Mouse (Mus musculus) stomach, embryonic 16.5 days (tissue): ENCODE data around the gene Mthfd2. TPM values are rescaled to one million over a fixed set of nuclear protein-coding genes. Genes with fewer than 3 reads are reported as not detected.
A peak's percentile ranks its signal among the peaks of the same experiment; 100 is the strongest.

ENCODE experiments used
- ATAC-seq: fragments of 200-750 bp; cut with Nextera tagmentation; 2 replicates; pipeline ENCODE4 v1.8.0; 2017; ENCODE audit warnings: moderate number of reproducible peaks, moderate TSS enrichment; ENCODE audit not compliant: insufficient read depth, low FRiP score
- H3K27ac ChIP-seq: fragments of 300-500 bp; sonication (generic); 2 replicates; pipeline ENCODE4 v1.5.1; 2014; ENCODE audit warnings: low read length
- H3K27me3 ChIP-seq: fragments of 300-500 bp; sonication (generic); 2 replicates; pipeline ENCODE4 v1.6.1; 2014; ENCODE audit warnings: low read length, control low read depth, mixed read lengths; ENCODE audit not compliant: control insufficient read depth, insufficient read depth
- H3K36me3 ChIP-seq: fragments of 300-500 bp; sonication (generic); 2 replicates; pipeline ENCODE4 v1.6.1; 2014; ENCODE audit warnings: low read length; ENCODE audit not compliant: control insufficient read depth, insufficient read depth
- H3K4me1 ChIP-seq: fragments of 300-500 bp; sonication (generic); 2 replicates; pipeline ENCODE4 v1.6.1; 2014; ENCODE audit warnings: low read length, control low read depth, mixed read lengths; ENCODE audit not compliant: control insufficient read depth, insufficient read depth
- H3K4me2 ChIP-seq: fragments of 300-500 bp; sonication (generic); 2 replicates; pipeline ENCODE4 v1.6.1; 2014; ENCODE audit warnings: low read depth, low read length, mixed read lengths
- H3K4me3 ChIP-seq: fragments of 300-500 bp; sonication (generic); replicated peaks from 2 replicates; pipeline ENCODE4 v1.5.1; 2014; ENCODE audit warnings: mild to moderate bottlenecking, low read length
- H3K9ac ChIP-seq: fragments of 300-500 bp; sonication (generic); 2 replicates; pipeline ENCODE4 v1.6.1; 2014; ENCODE audit warnings: low read length
- H3K9me3 ChIP-seq: fragments of 300-500 bp; sonication (generic); replicated peaks from 2 replicates; pipeline ENCODE4 v1.6.1; 2016; ENCODE audit warnings: low read length, control low read depth; ENCODE audit not compliant: control insufficient read depth
- WGBS: fragments of 180-500 bp; shearing (Covaris S2); extraction: QIAGEN DNeasy Blood & Tissue Kit; methylation state at CpG from one replicate; pipeline ENCODE4 v1.1.7; 2014; 5-methylcytosine and 5-hydroxymethylcytosine counted together
- polyA plus RNA-seq: library from polyadenylated mRNA; unstranded; fragments of >200 nt; fragmentation: Nextera tagmentation; extraction: Ambion mirVana; gene quantifications from 2 replicates; pipeline ENCODE4 v1.2.1, GENCODE M21; 2015

The Mthfd2 gene
- polyA plus RNA-seq, 1 experiment from 2014 or later: 35.2 TPM

- Histone ChIP-seq H3K9me3 (no peaks in the 10 kb centered on the region), H3K9ac (no peak overlapping the region), H3K27ac (peak overlapping the region; percentile 31), H3K4me1 (no peaks in the 10 kb centered on the region), H3K36me3 (no peaks in the 10 kb centered on the region), H3K27me3 (no peaks in the 10 kb centered on the region), H3K4me2 (no peak overlapping the region), H3K4me3 (no peak overlapping the region)
- ATAC-seq: peak; percentile 81
- 73% methylated on average over 7 of the region's 7 CpGs for WGBS
Measured at GRCm38 (mm10) chr6:83300447-83301229, 25.1 kb downstream of the Mthfd2 start.

GRCm38 (mm10) chr6:83280256-83280955 is 45.3 kb downstream of the Mthfd2 start:
- H3K9me3 ChIP-seq: 0 out of 2 replicates have a peak, but pooled peaks cover 6% of the 10 kb centered on the region
- 81% methylated on average over 8 of the region's 8 CpGs for WGBS
- H3K36me3 ChIP-seq: no peaks in the 10 kb centered on the region
- no peak overlapping the region for H3K4me3 ChIP-seq
- H3K4me1 ChIP-seq: no peaks in the 10 kb centered on the region
- no peak overlapping the region for H3K27ac ChIP-seq
- ATAC-seq: no peak
- no peak overlapping the region for H3K4me2 ChIP-seq
- H3K27me3 ChIP-seq: no peaks in the 10 kb centered on the region
- no peak overlapping the region for H3K9ac ChIP-seq

GRCm38 (mm10) chr6:83278881-83279280 is 46.8 kb downstream of the Mthfd2 start:
- no peak overlapping the region for H3K9ac ChIP-seq

GRCm38 (mm10) chr6:83277151-83277550 is 48.6 kb downstream of the Mthfd2 start:
- no peak overlapping the region for H3K4me3 ChIP-seq
- H3K9ac ChIP-seq: no peak overlapping the region
- H3K27me3 ChIP-seq: no peaks in the 10 kb centered on the region
- H3K9me3 ChIP-seq: 0 out of 2 replicates have a peak, but pooled peaks cover 6% of the 10 kb centered on the region
- no peaks in the 10 kb centered on the region for H3K4me1 ChIP-seq
- no peaks in the 10 kb centered on the region for H3K36me3 ChIP-seq
- 65% methylated on average over 13 of the region's 13 CpGs for WGBS
- no peak for ATAC-seq
- no peak overlapping the region for H3K27ac ChIP-seq
- no peak overlapping the region for H3K4me2 ChIP-seq

More at GRCm38 (mm10) chr6:83278881-83279280, 46.8 kb downstream of the Mthfd2 start:
- Histone ChIP-seq H3K27me3 (no peaks in the 10 kb centered on the region), H3K27ac (no peak overlapping the region), H3K36me3 (no peaks in the 10 kb centered on the region), H3K9me3 (0 out of 2 replicates have a peak, but pooled peaks cover 6% of the 10 kb centered on the region), H3K4me3 (no peak overlapping the region), H3K4me2 (no peak overlapping the region), H3K4me1 (no peaks in the 10 kb centered on the region)
- 23% methylated on average over 2 of the region's 2 CpGs for WGBS
- no peak for ATAC-seq

GRCm38 (mm10) chr6:83273733-83274132 is 52.0 kb downstream of the Mthfd2 start:
- no peak overlapping the region for H3K4me3 ChIP-seq
- no peak for ATAC-seq

GRCm38 (mm10) chr6:83268144-83269010 is 57.3 kb downstream of the Mthfd2 start:
- H3K27me3 ChIP-seq: no peaks in the 10 kb centered on the region
- H3K4me1 ChIP-seq: peaks cover 7% of the 10 kb centered on the region
- H3K4me2 ChIP-seq: peak overlapping the region; percentile 62
- 3% methylated on average over 28 of the region's 28 CpGs for WGBS
- peak; percentile 90 for ATAC-seq
- H3K9me3 ChIP-seq: no peaks in the 10 kb centered on the region
- H3K9ac ChIP-seq: peak overlapping the region; percentile 77
- peak overlapping the region; percentile 59 for H3K4me3 ChIP-seq
- H3K27ac ChIP-seq: peak overlapping the region; percentile 67
- no peaks in the 10 kb centered on the region for H3K36me3 ChIP-seq

More at GRCm38 (mm10) chr6:83273733-83274132, 52.0 kb downstream of the Mthfd2 start:
- Histone ChIP-seq H3K9me3 (0 out of 2 replicates have a peak, but pooled peaks cover under 1% of the 10 kb centered on the region), H3K36me3 (no peaks in the 10 kb centered on the region), H3K4me1 (no peaks in the 10 kb centered on the region), H3K9ac (no peak overlapping the region), H3K27ac (no peak overlapping the region), H3K27me3 (no peaks in the 10 kb centered on the region), H3K4me2 (no peak overlapping the region)
- 81% methylated on average over 11 of the region's 11 CpGs for WGBS

GRCm38 (mm10) chr6:83267616-83268015 is 58.1 kb downstream of the Mthfd2 start:
- Histone ChIP-seq H3K4me3 (peak overlapping the region; percentile 59), H3K4me1 (peaks cover 7% of the 10 kb centered on the region), H3K27ac (peak overlapping the region; percentile 67; the same call in 1 of the 2 replicates), H3K9me3 (no peaks in the 10 kb centered on the region), H3K4me2 (peak overlapping the region; percentile 62), H3K27me3 (no peaks in the 10 kb centered on the region), H3K9ac (peak overlapping the region; percentile 52), H3K36me3 (no peaks in the 10 kb centered on the region)
- no peak for ATAC-seq
- WGBS: 63% methylated on average over 4 of the region's 4 CpGs

GRCm38 (mm10) chr6:83265653-83266052 is 60.1 kb downstream of the Mthfd2 start:
- H3K4me1 ChIP-seq: peaks cover 7% of the 10 kb centered on the region
- H3K4me3 ChIP-seq: no peak overlapping the region
- H3K36me3 ChIP-seq: no peaks in the 10 kb centered on the region
- H3K9ac ChIP-seq: no peak overlapping the region
- H3K9me3 ChIP-seq: no peaks in the 10 kb centered on the region
- no peak overlapping the region for H3K4me2 ChIP-seq
- H3K27ac ChIP-seq: no peak overlapping the region
- WGBS: 81% methylated on average over 4 of the region's 4 CpGs
- no peaks in the 10 kb centered on the region for H3K27me3 ChIP-seq
- no peak for ATAC-seq
